Mouse (Mus musculus) gastrocnemius, adult 2 months (tissue): Measurements from ENCODE around the gene Slc38a4. TPM values are rescaled to one million over a fixed set of nuclear protein-coding genes. Genes with fewer than 3 reads are reported as not detected.

Experiments used
- DNase-seq: peaks from one replicate; pipeline ENCODE4 v3.0.0; 2022
- H3K27ac ChIP-seq: fragments of 200-600 bp; 2 replicates; pipeline ENCODE4 v1.8.1; 2022; ENCODE audit warnings: mild to moderate bottlenecking
- H3K4me3 ChIP-seq: fragments of 200-600 bp; 2 replicates; pipeline ENCODE4 v1.8.1; 2022; ENCODE audit warnings: mild to moderate bottlenecking, moderate library complexity
- CTCF ChIP-seq: fragments of 200-600 bp; IDR thresholded peaks from 2 replicates; pipeline ENCODE4 v1.8.1; 2022; ENCODE audit warnings: antibody characterized with exemption, mild to moderate bottlenecking, moderate library complexity
- intact Hi-C: fragments of 180-260 bp; cut with DNase I; formaldehyde crosslinking; loops from one replicate; pipeline ENCODE4 v1.15.1; 2025
- total RNA-seq, 2 experiments: library from RNA; stranded (reverse); gene quantifications; 2 replicates each; pipeline ENCODE4 v1.2.3; 2021

Slc38a4 gene
- total RNA-seq, 2 experiments from 2014 or later: 142 to 248 TPM

- no peak overlapping the region for H3K4me3 ChIP-seq
- DNase-seq: no peak
- TF ChIP-seq CTCF: no peak
- H3K27ac ChIP-seq: no peak overlapping the region
- intact Hi-C loops: no loop called here
Observed at GRCm38 (mm10) chr15:97028046-97028634, 27.6 kb downstream of the Slc38a4 start.

GRCm38 (mm10) chr15:97026670-97027069 is 29.1 kb downstream of the Slc38a4 start:
- no peak for TF ChIP-seq CTCF
- Histone ChIP-seq H3K27ac (no peak overlapping the region), H3K4me3 (no peak overlapping the region)
- DNase-seq: no peak
- intact Hi-C loops: no loop called here

GRCm38 (mm10) chr15:97022764-97023163 is 33.0 kb downstream of the Slc38a4 start:
- Histone ChIP-seq H3K4me3 (no peak overlapping the region), H3K27ac (no peak overlapping the region)
- intact Hi-C loops: no loop called here
- TF ChIP-seq CTCF: no peak
- DNase-seq: no peak

GRCm38 (mm10) chr15:97022213-97022612 is 33.5 kb downstream of the Slc38a4 start:
- Histone ChIP-seq H3K4me3 (no peak overlapping the region), H3K27ac (no peak overlapping the region)
- no peak for DNase-seq
- intact Hi-C loops: no loop called here
- no peak for TF ChIP-seq CTCF

- peak overlapping the region; percentile 51 for H3K27ac ChIP-seq
- intact Hi-C loops: no loop called here
- no peak overlapping the region for H3K4me3 ChIP-seq
- no peak for DNase-seq
- no peak for TF ChIP-seq CTCF
Observed at GRCm38 (mm10) chr15:97020221-97020620, 35.5 kb downstream of the Slc38a4 start.

GRCm38 (mm10) chr15:97019323-97019722 is 36.4 kb downstream of the Slc38a4 start:
- DNase-seq: no peak
- no peak overlapping the region for H3K4me3 ChIP-seq
- no peak overlapping the region for H3K27ac ChIP-seq
- no peak for TF ChIP-seq CTCF
- intact Hi-C loops: no loop called here

- TF ChIP-seq CTCF: no peak
- intact Hi-C loops: no loop called here
Observed at GRCm38 (mm10) chr15:97017195-97017594, 38.6 kb downstream of the Slc38a4 start.

GRCm38 (mm10) chr15:97015036-97015596 is 40.6 kb downstream of the Slc38a4 start:
- peak overlapping the region; percentile 38; the same call in 1 of the 2 replicates for H3K27ac ChIP-seq
- TF ChIP-seq CTCF: no peak
- intact Hi-C loops: no loop called here
- no peak for DNase-seq
- no peak overlapping the region for H3K4me3 ChIP-seq

More at GRCm38 (mm10) chr15:97017195-97017594, 38.6 kb downstream of the Slc38a4 start:
- DNase-seq: no peak
- no peak overlapping the region for H3K4me3 ChIP-seq
- no peak overlapping the region for H3K27ac ChIP-seq

- Histone ChIP-seq H3K27ac (peak overlapping the region; percentile 12; the same call in 1 of the 2 replicates), H3K4me3 (no peak overlapping the region)
- no peak for TF ChIP-seq CTCF
- DNase-seq: no peak
- intact Hi-C loops: no loop called here
Observed at GRCm38 (mm10) chr15:97011599-97012372, 44.0 kb downstream of the Slc38a4 start.

- no peak for TF ChIP-seq CTCF
- intact Hi-C loops: no loop called here
- no peak for DNase-seq
- H3K27ac ChIP-seq: no peak overlapping the region
- H3K4me3 ChIP-seq: no peak overlapping the region
Observed at GRCm38 (mm10) chr15:97009271-97009670, 46.5 kb downstream of the Slc38a4 start.

GRCm38 (mm10) chr15:97005631-97006234 is 50.0 kb downstream of the Slc38a4 start:
- Histone ChIP-seq H3K27ac (peak overlapping the region; percentile 77), H3K4me3 (no peak overlapping the region)
- DNase-seq: peak; percentile 76
- TF ChIP-seq CTCF: no peak
- intact Hi-C loops: no loop called here

- peak overlapping the region; percentile 54 for H3K4me3 ChIP-seq
- H3K27ac ChIP-seq: peak overlapping the region; percentile 85
- TF ChIP-seq CTCF: no peak
- intact Hi-C loops: no loop called here
- no peak for DNase-seq
Observed at GRCm38 (mm10) chr15:97004525-97004867, 51.3 kb downstream of the Slc38a4 start.
